Mouse (Mus musculus) bone marrow macrophage, adult 2 months (primary cell): ENCODE measurements at regions not wholly inside any gene's neighbourhood (a gene's known extent, or its start where the extent isn't known, plus 50 kb on each side); places are given as distances from the start of the nearest gene placed in this dataset.

Experiments used
- CTCF ChIP-seq: IDR thresholded peaks from 2 replicates; pipeline ENCODE4 v1.5.1; 2012; ENCODE audit warnings: low read depth, mild to moderate bottlenecking, low read length, moderate library complexity
- POLR2A ChIP-seq: IDR thresholded peaks from 2 replicates; pipeline ENCODE4 v1.6.1; 2012; ENCODE audit warnings: mild to moderate bottlenecking, low read depth, low read length, borderline replicate concordance

GRCm38 (mm10) chr11:63281839-63282238 is 153.1 kb downstream of the Pmp22 start:
- no peak for TF ChIP-seq CTCF
- TF ChIP-seq POLR2A: no peak
